ENCODE assay signal across 8 mouse cellular contexts in genomic region chr9:16499621-16500381, GRCm38 (mm10). TPM values are rescaled to one million over a fixed set of nuclear protein-coding genes. Genes with fewer than 3 reads are reported as not detected.
DNase-seq lines count a peak whose midpoint lies in the region; ATAC-seq and TF ChIP-seq lines count a peak whose summit lies in the region.

No protein-coding gene starts in this region.

- H3K4me2 ChIP-seq in embryonic facial prominence, embryonic 11.5 days (ENCODE audit: low read depth, low read length), result peak overlapping the region; percentile 94
- peak overlapping the region; percentile 98 for H3K4me2 ChIP-seq in heart, postnatal 0 days (ENCODE audit: low read depth, low read length)
- peak overlapping the region; percentile 90 for H3K4me2 ChIP-seq in lung, embryonic 16.5 days (ENCODE audit: low read depth, low read length)

- WGBS in thymus, adult 2 months, result 5% methylated on average over 35 of the region's 35 CpGs
- under 1% methylated on average over 35 of the region's 35 CpGs for WGBS in embryonic facial prominence, embryonic 11.5 days
- 2% methylated on average over 35 of the region's 35 CpGs for WGBS in heart, postnatal 0 days
- under 1% methylated on average over 35 of the region's 35 CpGs for WGBS in lung, embryonic 16.5 days

- ATAC-seq in embryonic facial prominence, embryonic 11.5 days (replicated peaks; ENCODE audit: insufficient number of reproducible peaks, low FRiP score, low TSS enrichment, low read depth), result peak; percentile 45
- ATAC-seq in heart, postnatal 0 days (ENCODE audit: insufficient read depth, low read depth), result no peak
- ATAC-seq in lung, embryonic 16.5 days (ENCODE audit: low read depth), result peak; percentile 42; the same call in 1 of the 2 replicates

- H3K27ac ChIP-seq in thymus, adult 2 months (ENCODE audit: control insufficient read depth, insufficient read depth, low read length), result no peak overlapping the region
- H3K27ac ChIP-seq in embryonic facial prominence, embryonic 11.5 days (replicated peaks; ENCODE audit: low read depth, low read length), result peak overlapping the region; percentile 63
- H3K27ac ChIP-seq in heart, postnatal 0 days (ENCODE audit: low read depth), result no peak overlapping the region
- H3K27ac ChIP-seq in lung, embryonic 16.5 days (ENCODE audit: low read length), result no peak overlapping the region

- no peaks in the 10 kb centered on the region for H3K4me1 ChIP-seq in thymus, adult 2 months (replicated peaks; ENCODE audit: control insufficient read depth, insufficient read depth, low read length)
- H3K4me1 ChIP-seq in embryonic facial prominence, embryonic 11.5 days (ENCODE audit: control insufficient read depth, insufficient read depth, low read length), result no peaks in the 10 kb centered on the region
- H3K4me1 ChIP-seq in heart, postnatal 0 days (ENCODE audit: control insufficient read depth, insufficient read depth), result peaks cover 3% of the 10 kb centered on the region; the same call in 1 of the 2 replicates
- H3K4me1 ChIP-seq in lung, embryonic 16.5 days (replicated peaks; ENCODE audit: control insufficient read depth, insufficient read depth, low read length), result peaks cover 14% of the 10 kb centered on the region

- no peaks in the 10 kb centered on the region for H3K36me3 ChIP-seq in thymus, adult 2 months (ENCODE audit: control insufficient read depth, insufficient read depth, low read length)
- no peaks in the 10 kb centered on the region for H3K36me3 ChIP-seq in embryonic facial prominence, embryonic 11.5 days (replicated peaks; ENCODE audit: control insufficient read depth, insufficient read depth, low read depth, low read length)
- H3K36me3 ChIP-seq in heart, postnatal 0 days (replicated peaks; ENCODE audit: control insufficient read depth, insufficient read depth, low read length), result no peaks in the 10 kb centered on the region
- no peaks in the 10 kb centered on the region for H3K36me3 ChIP-seq in lung, embryonic 16.5 days (ENCODE audit: control insufficient read depth, insufficient read depth, low read length)

- TF ChIP-seq CTCF in thymus, adult 2 months (IDR thresholded peaks at IDR 0.05; ENCODE audit: borderline replicate concordance, control insufficient read depth, extremely low read depth, insufficient read depth, low read length, poor library complexity), result no peak
- no peak for TF ChIP-seq CTCF in heart, postnatal 0 days (IDR thresholded peaks at IDR 0.05; ENCODE audit: low read depth)

- peak overlapping the region; percentile 50 for H3K9ac ChIP-seq in embryonic facial prominence, embryonic 11.5 days (replicated peaks; ENCODE audit: low read length)
- H3K9ac ChIP-seq in heart, postnatal 0 days (replicated peaks; ENCODE audit: low read depth, low read length), result no peak overlapping the region; the same call in 1 of the 2 replicates
- H3K9ac ChIP-seq in lung, embryonic 16.5 days (ENCODE audit: low read length), result peak overlapping the region; percentile 53

- 0 out of 2 replicates have a peak overlapping the region, but pooled peaks have one; percentile 8 for H3K4me3 ChIP-seq in thymus, adult 2 months (ENCODE audit: control insufficient read depth, insufficient read depth, low read length)
- H3K4me3 ChIP-seq in embryonic facial prominence, embryonic 11.5 days (ENCODE audit: low read depth, low read length), result peak overlapping the region; percentile 59
- H3K4me3 ChIP-seq in heart, postnatal 0 days (ENCODE audit: low read depth, low read length), result peak overlapping the region; percentile 63
- H3K4me3 ChIP-seq in lung, embryonic 16.5 days (ENCODE audit: low read length), result peak overlapping the region; percentile 55

- H3K27me3 ChIP-seq in thymus, adult 2 months (ENCODE audit: control insufficient read depth, insufficient read depth, low read length), result peaks cover 5% of the 10 kb centered on the region; the same call in 1 of the 2 replicates
- H3K27me3 ChIP-seq in embryonic facial prominence, embryonic 11.5 days (ENCODE audit: control insufficient read depth, insufficient read depth, low read length), result no peaks in the 10 kb centered on the region
- peaks cover 29% of the 10 kb centered on the region for H3K27me3 ChIP-seq in heart, postnatal 0 days (ENCODE audit: control insufficient read depth, insufficient read depth, low read length)
- peaks cover 33% of the 10 kb centered on the region for H3K27me3 ChIP-seq in lung, embryonic 16.5 days (ENCODE audit: control insufficient read depth, insufficient read depth, low read depth, low read length)

- TF ChIP-seq EP300 in heart, postnatal 0 days (IDR thresholded peaks at IDR 0.05; ENCODE audit: low read depth), result no peak

- TF ChIP-seq POLR2A in thymus, adult 2 months (IDR thresholded peaks at IDR 0.05; ENCODE audit: control insufficient read depth, extremely low read depth, insufficient read depth, low read length, poor library complexity), result no peak

- no peak for DNase-seq in thymus, adult 2 months
- DNase-seq in thymus, adult 18-20 months, result no peak
- peak; percentile 81 for DNase-seq in embryonic facial prominence, embryonic 11.5 days (ENCODE audit: low spot score)
- DNase-seq in heart, postnatal 0 days (ENCODE audit: low spot score), result no peak
- DNase-seq in layer of hippocampus, postnatal 10 days (ENCODE audit: low spot score in 2 of 2), result peak; percentile 69 to 81
- peak; percentile 66 to 80 for DNase-seq in right cerebral cortex, adult 2 months (ENCODE audit: low spot score in 2 of 2)
- DNase-seq in T-cell, adult 2 months (ENCODE audit: low spot score), result no peak

- no peaks in the 10 kb centered on the region for H3K9me3 ChIP-seq in embryonic facial prominence, embryonic 11.5 days (replicated peaks; ENCODE audit: control insufficient read depth, low read length)
- no peaks in the 10 kb centered on the region for H3K9me3 ChIP-seq in heart, postnatal 0 days (replicated peaks; ENCODE audit: control insufficient read depth, low read length)
- no peaks in the 10 kb centered on the region for H3K9me3 ChIP-seq in lung, embryonic 16.5 days (ENCODE audit: control insufficient read depth, low read length)

RNA-seq across cellular contexts. Expression of gene Fat3, which starts 1.3 kb away (rescaled TPM):
- 0.32 and 0.51 TPM in 2 replicates for polyA plus RNA-seq in thymus, adult 2 months (2012; rRNA removed)
- 4.1 and 4.6 TPM in 2 replicates for polyA plus RNA-seq in embryonic facial prominence, embryonic 11.5 days (2014; fragmentation: Nextera tagmentation; extraction: Ambion mirVana)
- 2.0 and 2.4 TPM in 2 replicates for total RNA-seq in heart, postnatal 0 days (2014; rRNA removed; ENCODE audit: low replicate concordance)
- 0.19 and 0.29 TPM in 2 replicates for polyA plus RNA-seq in heart, postnatal 0 days (2015; fragmentation: Nextera tagmentation; extraction: Ambion mirVana)
- total RNA-seq in layer of hippocampus, postnatal 10 days (2021), result 10 to 100 TPM; 39.2 to 43.5 TPM
- polyA plus RNA-seq in lung, embryonic 16.5 days (2015; fragmentation: Nextera tagmentation; extraction: Ambion mirVana), result 0.45 and 0.54 TPM in 2 replicates

Comparison
In these comparisons a context has a peak if more than half of its experiments do, and no peak if none do; other contexts are left out.
1. DNase-seq: peak in embryonic facial prominence, embryonic 11.5 days (single experiment), layer of hippocampus, postnatal 10 days (2 of 2) and right cerebral cortex, adult 2 months (2 of 2); none in thymus, adult 2 months (single experiment), thymus, adult 18-20 months (0 of 2), heart, postnatal 0 days (single experiment) and T-cell, adult 2 months (single experiment).
2. H3K4me3 ChIP-seq: peak in every context shown above with its lines; median percentile 63 in heart, postnatal 0 days; 59 in embryonic facial prominence, embryonic 11.5 days; 55 in lung, embryonic 16.5 days; 8 in thymus, adult 2 months.
3. Peak in every context shown above with its lines, with median percentiles within 50 percentile points of each other: H3K4me2 ChIP-seq.